Mouse (Mus musculus): ENCODE data around the gene Klf16. TPM values are rescaled to one million over a fixed set of nuclear protein-coding genes. Genes with fewer than 3 reads are reported as not detected.
"Not testable (repeated sequence)": the region's sequence is repeated elsewhere in the genome, so short reads cannot be mapped to it uniquely, and the experiment has no call there.

Klf16 gene
- polyA plus RNA-seq, 1 experiment from 2014 or later, result 10.4 TPM

DNA sequence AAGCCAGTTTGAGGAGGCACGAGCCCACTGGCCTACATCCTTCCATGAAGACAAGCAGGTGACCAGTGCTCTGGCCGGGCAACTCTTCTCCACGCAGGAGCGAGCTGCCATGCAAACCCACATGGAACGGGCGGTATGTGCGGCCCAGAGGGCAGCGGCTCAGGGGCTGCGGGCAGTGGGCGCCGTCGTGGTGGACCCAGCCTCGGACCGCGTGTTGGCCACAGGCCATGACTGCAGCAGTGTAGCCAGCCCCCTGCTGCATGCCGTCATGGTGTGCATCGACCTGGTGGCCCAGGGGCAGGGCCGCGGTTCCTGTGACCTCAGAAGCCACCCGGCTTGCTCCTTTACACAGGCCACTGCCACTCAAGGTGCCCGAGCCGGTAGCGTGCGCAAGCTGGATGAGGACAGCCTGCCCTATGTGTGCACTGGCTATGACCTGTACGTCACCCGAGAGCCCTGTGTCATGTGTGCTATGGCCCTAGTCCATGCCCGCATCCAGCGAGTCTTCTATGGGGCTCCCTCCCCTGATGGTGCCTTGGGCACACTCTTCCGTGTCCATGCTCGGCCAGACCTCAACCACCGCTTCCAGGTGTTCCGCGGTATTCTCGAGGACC lies 29.7 kb upstream of the Klf16 start:
- H3K36me3 ChIP-seq (ENCODE audit: insufficient read depth, low read length), result peaks cover 40% of the 10 kb centered on the region

DNA sequence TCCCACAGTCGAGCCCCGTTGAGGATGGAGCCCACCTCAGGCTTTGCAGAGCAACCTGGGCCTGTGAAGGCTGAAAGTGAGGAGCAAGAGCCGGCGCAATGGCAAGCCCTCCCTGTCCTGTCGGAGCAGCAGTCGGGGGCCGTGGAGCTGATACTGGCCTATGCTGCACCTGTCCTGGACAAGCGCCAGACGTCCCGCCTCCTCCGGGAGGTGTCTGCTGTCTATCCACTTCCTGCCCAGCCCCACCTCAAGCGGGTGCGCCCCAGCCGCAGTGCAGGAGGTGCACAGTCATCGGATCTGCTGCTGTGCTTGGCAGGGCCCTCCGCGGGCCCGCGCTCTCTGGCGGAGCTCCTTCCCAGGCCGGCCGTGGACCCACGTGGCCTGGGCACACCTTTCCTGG lies 29.2 kb upstream of the Klf16 start:
- ATAC-seq (ENCODE audit: low FRiP score, low TSS enrichment), result no peak
- peaks cover 37% of the 10 kb centered on the region for H3K36me3 ChIP-seq (ENCODE audit: insufficient read depth, low read length)
- H3K9ac ChIP-seq (replicated peaks; ENCODE audit: low read length), result no peak overlapping the region
- H3K27me3 ChIP-seq (ENCODE audit: insufficient read depth, low read length), result no peaks in the 10 kb centered on the region
- no peak overlapping the region for H3K4me2 ChIP-seq (replicated peaks; ENCODE audit: low read depth, low read length)
- no peaks in the 10 kb centered on the region for H3K9me3 ChIP-seq (ENCODE audit: low read length)
- H3K4me1 ChIP-seq (ENCODE audit: insufficient read depth, low read length), result peaks cover 18% of the 10 kb centered on the region
- no peak overlapping the region for H3K4me3 ChIP-seq (ENCODE audit: low read length)
- 90% methylated on average over 23 of the region's 23 CpGs for WGBS
- no peak overlapping the region for H3K27ac ChIP-seq (ENCODE audit: low read length)

More for the DNA sequence above, 29.7 kb upstream of the Klf16 start:
- Histone ChIP-seq H3K4me1 (ENCODE audit: insufficient read depth, low read length) (peaks cover 18% of the 10 kb centered on the region), H3K27me3 (ENCODE audit: insufficient read depth, low read length) (no peaks in the 10 kb centered on the region), H3K4me3 (ENCODE audit: low read length) (no peak overlapping the region), H3K27ac (ENCODE audit: low read length) (no peak overlapping the region), H3K4me2 (replicated peaks; ENCODE audit: low read depth, low read length) (no peak overlapping the region), H3K9me3 (ENCODE audit: low read length) (no peaks in the 10 kb centered on the region), H3K9ac (replicated peaks; ENCODE audit: low read length) (no peak overlapping the region)
- no peak for ATAC-seq (ENCODE audit: low FRiP score, low TSS enrichment)
- 92% methylated on average over 34 of the region's 34 CpGs for WGBS

DNA sequence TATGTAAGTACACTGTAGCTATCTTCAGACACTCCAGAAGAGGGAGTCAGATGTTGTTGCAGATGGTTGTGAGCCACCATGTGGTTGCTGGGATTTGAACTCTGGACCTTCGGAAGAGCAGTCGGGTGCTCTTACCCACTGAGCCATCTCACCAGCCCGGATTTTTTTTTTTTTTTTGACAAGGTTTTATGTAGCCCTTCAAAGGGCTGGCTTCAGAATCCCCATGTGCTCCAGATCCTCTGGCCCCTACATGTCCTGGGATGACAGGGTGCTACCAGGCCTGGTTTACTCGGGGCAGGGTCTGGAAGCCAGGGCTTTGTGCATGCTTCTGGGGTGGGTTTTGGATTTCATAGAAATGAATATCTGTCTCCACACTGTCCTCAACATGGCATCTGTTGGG lies 28.6 kb upstream of the Klf16 start, which contains the start of gene Gm49322:
TSS of gene Gm49322 (plus strand) at position 301 of the 400 bp plus-strand sequence.
- not testable (repeated sequence) for H3K27me3 ChIP-seq (ENCODE audit: insufficient read depth, low read length); ATAC-seq (ENCODE audit: low FRiP score, low TSS enrichment); H3K4me2 ChIP-seq (replicated peaks; ENCODE audit: low read depth, low read length); H3K27ac ChIP-seq (ENCODE audit: low read length); H3K4me3 ChIP-seq (ENCODE audit: low read length); H3K9ac ChIP-seq (replicated peaks; ENCODE audit: low read length); H3K9me3 ChIP-seq (ENCODE audit: low read length)
- Histone ChIP-seq H3K4me1 (ENCODE audit: insufficient read depth, low read length) (peaks cover 18% of the 10 kb centered on the region), H3K36me3 (ENCODE audit: insufficient read depth, low read length) (peaks cover 36% of the 10 kb centered on the region)
- WGBS, result 85% methylated on average over 3 of the region's 4 CpGs

GRCm38 (mm10) chr10:80604988-80605387 lies 27.9 kb upstream of the Klf16 start:
- no peaks in the 10 kb centered on the region for H3K27me3 ChIP-seq (ENCODE audit: insufficient read depth, low read length)
- no peak for ATAC-seq (ENCODE audit: low FRiP score, low TSS enrichment)
- WGBS, result 96% methylated on average over 2 of the region's 2 CpGs
- peaks cover 35% of the 10 kb centered on the region for H3K36me3 ChIP-seq (ENCODE audit: insufficient read depth, low read length)
- no peak overlapping the region for H3K9ac ChIP-seq (replicated peaks; ENCODE audit: low read length)
- no peaks in the 10 kb centered on the region for H3K9me3 ChIP-seq (ENCODE audit: low read length)
- H3K4me1 ChIP-seq (ENCODE audit: insufficient read depth, low read length), result peaks cover 18% of the 10 kb centered on the region
- H3K4me3 ChIP-seq (ENCODE audit: low read length), result no peak overlapping the region
- no peak overlapping the region for H3K27ac ChIP-seq (ENCODE audit: low read length)
- no peak overlapping the region for H3K4me2 ChIP-seq (replicated peaks; ENCODE audit: low read depth, low read length)

GRCm38 (mm10) chr10:80604001-80604509 lies 26.9 kb upstream of the Klf16 start:
- H3K4me2 ChIP-seq (replicated peaks; ENCODE audit: low read depth, low read length), result peak overlapping the region; percentile 88
- no peak overlapping the region for H3K27ac ChIP-seq (ENCODE audit: low read length)
- peaks cover 31% of the 10 kb centered on the region for H3K36me3 ChIP-seq (ENCODE audit: insufficient read depth, low read length)
- H3K27me3 ChIP-seq (ENCODE audit: insufficient read depth, low read length), result no peaks in the 10 kb centered on the region
- H3K9me3 ChIP-seq (ENCODE audit: low read length), result no peaks in the 10 kb centered on the region
- H3K9ac ChIP-seq (replicated peaks; ENCODE audit: low read length), result peak overlapping the region; percentile 78
- H3K4me1 ChIP-seq (ENCODE audit: insufficient read depth, low read length), result peaks cover 18% of the 10 kb centered on the region
- peak overlapping the region; percentile 87 for H3K4me3 ChIP-seq (ENCODE audit: low read length)
- no peak for ATAC-seq (ENCODE audit: low FRiP score, low TSS enrichment)
- WGBS, result 94% methylated on average over 7 of the region's 7 CpGs

DNA sequence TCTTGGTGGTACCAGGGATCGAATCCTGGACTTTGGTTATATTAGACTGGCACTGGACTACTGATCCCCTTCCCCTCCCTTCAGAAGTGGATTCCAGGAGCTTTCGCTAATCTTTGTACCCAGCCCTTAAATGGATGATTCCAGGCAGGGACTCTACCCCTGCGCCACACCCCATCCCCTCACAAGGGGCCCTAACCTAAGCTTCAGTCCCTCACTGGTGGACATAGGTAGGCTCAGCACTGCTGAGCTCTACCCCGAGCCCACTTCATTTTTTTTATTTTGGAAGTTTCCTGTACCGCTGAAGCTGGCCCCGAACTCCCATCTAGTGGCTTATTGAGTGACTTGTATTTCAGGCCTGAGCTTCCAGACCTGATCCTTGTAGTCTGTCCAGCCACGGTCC lies 26.2 kb upstream of the Klf16 start:
- 30% methylated on average over 7 of the region's 7 CpGs for WGBS
- no peak for ATAC-seq (ENCODE audit: low FRiP score, low TSS enrichment)
- H3K9me3 ChIP-seq (ENCODE audit: low read length), result no peaks in the 10 kb centered on the region

GRCm38 (mm10) chr10:80602698-80603325 lies 25.7 kb upstream of the Klf16 start, which contains the start of the genes Scamp4 and Adat3:
Gene Scamp4, plus strand, starts transcription at chr10:80602872.
Gene Adat3, plus strand, starts transcription at chr10:80602880.
- H3K27ac ChIP-seq (ENCODE audit: low read length), result peak within 1 kb of the TSS; percentile 89
- H3K27me3 ChIP-seq (ENCODE audit: insufficient read depth, low read length), result no peaks in the 10 kb centered on the region
- H3K36me3 ChIP-seq (ENCODE audit: insufficient read depth, low read length), result peaks cover 19% of the 10 kb centered on the region
- peaks cover 18% of the 10 kb centered on the region for H3K4me1 ChIP-seq (ENCODE audit: insufficient read depth, low read length)
- H3K4me3 ChIP-seq (ENCODE audit: low read length), result peak within 1 kb of the TSS; percentile 87
- ATAC-seq (ENCODE audit: low FRiP score, low TSS enrichment), result peak; percentile 95
- H3K9me3 ChIP-seq (ENCODE audit: low read length), result no peaks in the 10 kb centered on the region
- under 1% methylated on average over 54 of the region's 54 CpGs for WGBS
- peak within 1 kb of the TSS; percentile 78 for H3K9ac ChIP-seq (replicated peaks; ENCODE audit: low read length)
- H3K4me2 ChIP-seq (replicated peaks; ENCODE audit: low read depth, low read length), result peak within 1 kb of the TSS; percentile 88

More for the DNA sequence above, 26.2 kb upstream of the Klf16 start:
- peak overlapping the region; percentile 78 for H3K9ac ChIP-seq (replicated peaks; ENCODE audit: low read length)
- peaks cover 24% of the 10 kb centered on the region for H3K36me3 ChIP-seq (ENCODE audit: insufficient read depth, low read length)
- peak overlapping the region; percentile 87 for H3K4me3 ChIP-seq (ENCODE audit: low read length)
- H3K4me1 ChIP-seq (ENCODE audit: insufficient read depth, low read length), result peaks cover 18% of the 10 kb centered on the region
- peak overlapping the region; percentile 89 for H3K27ac ChIP-seq (ENCODE audit: low read length)
- H3K4me2 ChIP-seq (replicated peaks; ENCODE audit: low read depth, low read length), result peak overlapping the region; percentile 88
- H3K27me3 ChIP-seq (ENCODE audit: insufficient read depth, low read length), result no peaks in the 10 kb centered on the region

- H3K4me3 ChIP-seq (ENCODE audit: low read length), result no peak overlapping the region
- 44% methylated on average over 4 of the region's 4 CpGs for WGBS
- no peak overlapping the region for H3K27ac ChIP-seq (ENCODE audit: low read length)
- H3K36me3 ChIP-seq (ENCODE audit: insufficient read depth, low read length), result no peaks in the 10 kb centered on the region
- H3K4me1 ChIP-seq (ENCODE audit: insufficient read depth, low read length), result no peaks in the 10 kb centered on the region
- no peaks in the 10 kb centered on the region for H3K9me3 ChIP-seq (ENCODE audit: low read length)
- H3K27me3 ChIP-seq (ENCODE audit: insufficient read depth, low read length), result no peaks in the 10 kb centered on the region
- no peak overlapping the region for H3K4me2 ChIP-seq (replicated peaks; ENCODE audit: low read depth, low read length)
- no peak overlapping the region for H3K9ac ChIP-seq (replicated peaks; ENCODE audit: low read length)
- ATAC-seq (ENCODE audit: low FRiP score, low TSS enrichment), result no peak
Observed at GRCm38 (mm10) chr10:80596318-80596717, 19.2 kb upstream of the Klf16 start.

- H3K36me3 ChIP-seq (ENCODE audit: insufficient read depth, low read length), result 0 out of 2 replicates have a peak, but pooled peaks cover 8% of the 10 kb centered on the region
- peak; percentile 96 for ATAC-seq (ENCODE audit: low FRiP score, low TSS enrichment)
Observed at GRCm38 (mm10) chr10:80589879-80590854, 13.0 kb upstream of the Klf16 start, which contains the start of gene Abhd17a. Gene Abhd17a, minus strand, starts transcription at chr10:80590341.

More at GRCm38 (mm10) chr10:80589879-80590854, 13.0 kb upstream of the Klf16 start, which contains the start of gene Abhd17a:
- Histone ChIP-seq H3K4me2 (replicated peaks; ENCODE audit: low read depth, low read length) (peak within 1 kb of the TSS; percentile 98), H3K27ac (ENCODE audit: low read length) (peak within 1 kb of the TSS; percentile 6; the same call in 1 of the 2 replicates), H3K4me3 (ENCODE audit: low read length) (peak within 1 kb of the TSS; percentile 76), H3K9ac (replicated peaks; ENCODE audit: low read length) (peak within 1 kb of the TSS; percentile 85), H3K4me1 (ENCODE audit: insufficient read depth, low read length) (peaks cover 24% of the 10 kb centered on the region), H3K27me3 (ENCODE audit: insufficient read depth, low read length) (no peaks in the 10 kb centered on the region), H3K9me3 (ENCODE audit: low read length) (no peaks in the 10 kb centered on the region)
- WGBS, result under 1% methylated on average over 72 of the region's 73 CpGs
